Mouse (Mus musculus) spleen, adult 2 months (tissue): ENCODE data around the gene Sec22c.

Experiments
- CTCF ChIP-seq: fragments of 200-500 bp; IDR thresholded peaks from 2 replicates; pipeline ENCODE4 v1.5.1; 2011; ENCODE audit warnings: mild to moderate bottlenecking, inconsistent platforms; ENCODE audit not compliant: insufficient read depth, insufficient read length, insufficient replicate concordance; ENCODE audit errors: extremely low read depth
- POLR2A ChIP-seq: fragments of 200-500 bp; IDR thresholded peaks from 2 replicates; pipeline ENCODE4 v1.6.1; 2011; ENCODE audit warnings: low read depth, low read length, inconsistent platforms

DNA sequence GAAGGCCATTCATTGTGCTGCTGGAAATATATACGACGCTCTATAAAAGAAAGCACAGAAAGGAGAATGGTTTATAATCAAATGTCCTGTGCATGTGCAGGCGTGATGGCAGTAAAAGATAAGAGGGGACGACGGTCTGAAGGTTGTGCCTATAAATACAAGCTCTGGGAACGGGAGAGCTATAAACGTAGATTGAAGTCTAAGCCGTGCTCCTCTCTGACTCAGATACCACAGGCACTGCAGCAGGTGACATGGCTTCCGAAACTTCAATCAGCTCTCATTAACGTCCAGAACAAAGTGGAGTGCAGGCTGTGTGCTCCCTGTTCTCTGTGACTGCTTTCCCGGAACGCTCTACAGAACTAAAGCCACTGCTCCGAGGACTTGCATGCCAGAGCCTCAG is 48.1 kb downstream of the Sec22c start:
- TF ChIP-seq POLR2A (no peak), CTCF (no peak)
